Comparison of ENCODE assay signal across 8 mouse cellular contexts in genomic region chr5:124326829-124327228, GRCm38 (mm10). TPM values are rescaled to one million over a fixed set of nuclear protein-coding genes. Genes with fewer than 3 reads are reported as not detected.
DNase-seq lines count a peak whose midpoint lies in the region; ATAC-seq and TF ChIP-seq lines count a peak whose summit lies in the region.

No protein-coding gene starts in this region.

- TF ChIP-seq EP300 in stomach, postnatal 0 days (optimal IDR thresholded peaks at IDR 0.05), result no peak

- 2% methylated on average over 8 of the region's 8 CpGs for WGBS in forebrain, embryonic 13.5 days
- WGBS in liver, embryonic 11.5 days, result 1% methylated on average over 8 of the region's 8 CpGs
- 5% methylated on average over 8 of the region's 8 CpGs for WGBS in stomach, postnatal 0 days

- H3K27ac ChIP-seq in forebrain, embryonic 13.5 days, result peak overlapping the region; percentile 97
- H3K27ac ChIP-seq in liver, embryonic 11.5 days (ENCODE audit: low read depth, low read length), result peak overlapping the region; percentile 84; the same call in 1 of the 2 replicates
- H3K27ac ChIP-seq in stomach, postnatal 0 days (replicated peaks), result peak overlapping the region; percentile 91; the same call in 1 of the 2 replicates

- ATAC-seq in forebrain, embryonic 13.5 days, result no peak
- no peak for ATAC-seq in liver, embryonic 11.5 days (replicated peaks; ENCODE audit: low FRiP score)
- no peak for ATAC-seq in stomach, postnatal 0 days (ENCODE audit: low FRiP score, low TSS enrichment)
- ATAC-seq in erythroid progenitor cell, adult 5-6 weeks (replicated peaks; ENCODE audit: low FRiP score, poor library complexity, severe bottlenecking), result no peak

- H3K9ac ChIP-seq in forebrain, embryonic 13.5 days, result peak overlapping the region; percentile 86
- peak overlapping the region; percentile 79 for H3K9ac ChIP-seq in liver, embryonic 11.5 days (ENCODE audit: low read depth, low read length)
- H3K9ac ChIP-seq in stomach, postnatal 0 days (ENCODE audit: low read length), result peak overlapping the region; percentile 67

- H3K9me3 ChIP-seq in forebrain, embryonic 13.5 days (replicated peaks), result no peaks in the 10 kb centered on the region
- H3K9me3 ChIP-seq in liver, embryonic 11.5 days (ENCODE audit: control insufficient read depth, low read length), result no peaks in the 10 kb centered on the region
- no peaks in the 10 kb centered on the region for H3K9me3 ChIP-seq in stomach, postnatal 0 days (ENCODE audit: control insufficient read depth, low read length)

- TF ChIP-seq CTCF in stomach, postnatal 0 days (IDR thresholded peaks at IDR 0.05; ENCODE audit: low read depth), result no peak

- peak overlapping the region; percentile 61 for H3K4me3 ChIP-seq in forebrain, embryonic 13.5 days
- peak overlapping the region; percentile 64 for H3K4me3 ChIP-seq in liver, embryonic 11.5 days (ENCODE audit: low read depth, low read length)
- peak overlapping the region; percentile 64 for H3K4me3 ChIP-seq in stomach, postnatal 0 days (ENCODE audit: low read depth, low read length)

- peak overlapping the region; percentile 90 for H3K4me2 ChIP-seq in forebrain, embryonic 13.5 days
- H3K4me2 ChIP-seq in liver, embryonic 11.5 days, result peak overlapping the region; percentile 96
- peak overlapping the region; percentile 64 for H3K4me2 ChIP-seq in stomach, postnatal 0 days (replicated peaks; ENCODE audit: low read depth)

- no peaks in the 10 kb centered on the region for H3K27me3 ChIP-seq in forebrain, embryonic 13.5 days
- no peaks in the 10 kb centered on the region for H3K27me3 ChIP-seq in liver, embryonic 11.5 days (replicated peaks; ENCODE audit: control insufficient read depth, insufficient read depth, low read length)
- H3K27me3 ChIP-seq in stomach, postnatal 0 days (ENCODE audit: control insufficient read depth, insufficient read depth, low read length), result no peaks in the 10 kb centered on the region

- peaks cover 22% of the 10 kb centered on the region for H3K4me1 ChIP-seq in forebrain, embryonic 13.5 days
- H3K4me1 ChIP-seq in liver, embryonic 11.5 days (replicated peaks; ENCODE audit: control insufficient read depth, insufficient read depth, low read length), result peaks cover 15% of the 10 kb centered on the region
- 0 out of 2 replicates have a peak, but pooled peaks cover 3% of the 10 kb centered on the region for H3K4me1 ChIP-seq in stomach, postnatal 0 days (replicated peaks; ENCODE audit: control insufficient read depth, insufficient read depth)

- peaks cover 26% of the 10 kb centered on the region for H3K36me3 ChIP-seq in forebrain, embryonic 13.5 days (ENCODE audit: poor library complexity, severe bottlenecking)
- H3K36me3 ChIP-seq in liver, embryonic 11.5 days (ENCODE audit: control insufficient read depth, insufficient read depth, low read length), result peaks cover under 1% of the 10 kb centered on the region; the same call in 1 of the 2 replicates
- H3K36me3 ChIP-seq in stomach, postnatal 0 days (ENCODE audit: control insufficient read depth, insufficient read depth, low read length), result no peaks in the 10 kb centered on the region

- peak; percentile 36 for DNase-seq in 3T3-L1 (ENCODE audit: low read depth, low spot score)
- DNase-seq in B cell, adult 2 months, result peak; percentile 17 to 32
- DNase-seq in liver, embryonic 11.5 days (ENCODE audit: low spot score), result no peak
- no peak for DNase-seq in stomach, postnatal 0 days (ENCODE audit: low spot score)
- DNase-seq in urinary bladder, postnatal 36 days (ENCODE audit: low spot score in 2 of 2), result no peak
- no peak for DNase-seq in adrenal gland, adult 18-20 months (ENCODE audit: low spot score in 2 of 2)

RNA-seq across cellular contexts. Expression of gene Mphosph9, which starts 0.9 kb away (rescaled TPM):
- polyA plus RNA-seq in forebrain, embryonic 13.5 days (2015; fragmentation: Nextera tagmentation; extraction: Ambion mirVana), result 20.3 and 22.7 TPM in 2 replicates
- 12.6 and 13.1 TPM in 2 replicates for polyA plus RNA-seq in liver, embryonic 11.5 days (2014; fragmentation: Nextera tagmentation; extraction: Ambion mirVana)
- 2.2 and 2.9 TPM in 2 replicates for polyA plus RNA-seq in stomach, postnatal 0 days (2015; fragmentation: Nextera tagmentation; extraction: Ambion mirVana)
- 1 to 10 TPM; 5.7 to 7.6 TPM for total RNA-seq in adrenal gland, adult 18-20 months (2021)
- 39.0 and 47.6 TPM in 2 replicates for total RNA-seq in erythroid progenitor cell, adult 5-6 weeks (2015; ENCODE audit: low replicate concordance)
- 54.2 and 56.6 TPM in 2 replicates for total RNA-seq in erythroid progenitor cell, adult 5-6 weeks (2017; ENCODE audit: low replicate concordance)

RNA-seq across cellular contexts. Expression of gene 2810006K23Rik, which starts 1.1 kb away (rescaled TPM):
- 19.5 and 20.8 TPM in 2 replicates for polyA plus RNA-seq in forebrain, embryonic 13.5 days (2015; fragmentation: Nextera tagmentation; extraction: Ambion mirVana)
- 14.6 and 15.5 TPM in 2 replicates for polyA plus RNA-seq in liver, embryonic 11.5 days (2014; fragmentation: Nextera tagmentation; extraction: Ambion mirVana)
- 6.4 and 6.9 TPM in 2 replicates for polyA plus RNA-seq in stomach, postnatal 0 days (2015; fragmentation: Nextera tagmentation; extraction: Ambion mirVana)
- 10 to 100 TPM; 12.9 to 13.4 TPM for total RNA-seq in adrenal gland, adult 18-20 months (2021)
- total RNA-seq in erythroid progenitor cell, adult 5-6 weeks (2015; ENCODE audit: low replicate concordance), result 2.9 and 8.4 TPM in 2 replicates
- total RNA-seq in erythroid progenitor cell, adult 5-6 weeks (2017; ENCODE audit: low replicate concordance), result 5.1 and 6.2 TPM in 2 replicates

RNA-seq across cellular contexts. Expression of gene Cdk2ap1, which starts 36.1 kb away (rescaled TPM):
- polyA plus RNA-seq in forebrain, embryonic 13.5 days (2015; fragmentation: Nextera tagmentation; extraction: Ambion mirVana), result 77.4 and 78.9 TPM in 2 replicates
- 97.9 and 124 TPM in 2 replicates for polyA plus RNA-seq in liver, embryonic 11.5 days (2014; fragmentation: Nextera tagmentation; extraction: Ambion mirVana)
- polyA plus RNA-seq in stomach, postnatal 0 days (2015; fragmentation: Nextera tagmentation; extraction: Ambion mirVana), result 57.6 and 81.6 TPM in 2 replicates
- 100 to 1,000 TPM; 153 to 174 TPM for total RNA-seq in adrenal gland, adult 18-20 months (2021)
- 80.5 and 89.0 TPM in 2 replicates for total RNA-seq in erythroid progenitor cell, adult 5-6 weeks (2015; ENCODE audit: low replicate concordance)
- total RNA-seq in erythroid progenitor cell, adult 5-6 weeks (2017; ENCODE audit: low replicate concordance), result 70.8 and 92.4 TPM in 2 replicates

Comparison
In these comparisons a context has a peak if more than half of its experiments do, and no peak if none do; other contexts are left out.
1. DNase-seq: peak in 3T3-L1 (single experiment) and B cell, adult 2 months (2 of 2); none in liver, embryonic 11.5 days (single experiment), stomach, postnatal 0 days (single experiment), urinary bladder, postnatal 36 days (0 of 2) and adrenal gland, adult 18-20 months (0 of 2).
2. Peak in every context shown above with its lines, with median percentiles within 50 percentile points of each other: H3K27ac ChIP-seq, H3K4me2 ChIP-seq, H3K4me3 ChIP-seq and H3K9ac ChIP-seq.